Mouse (Mus musculus) retina, adult 2 months (tissue): ENCODE results near the gene Scarb2.

Source experiments
- DNase-seq: peaks from one replicate; pipeline ENCODE4 v3.0.0-alpha.2; 2012; ENCODE audit warnings: low read depth, low spot score

The Scarb2 gene

GRCm38 (mm10) chr5:92493423-92493822 lies 13.2 kb downstream of the Scarb2 start:
- no peak for DNase-seq

- DNase-seq: no peak
These were observed 15.9 kb downstream of the Scarb2 start for GRCm38 (mm10) chr5:92490779-92491178.

- DNase-seq: no peak
These were observed 16.3 kb downstream of the Scarb2 start for GRCm38 (mm10) chr5:92490304-92490703.

GRCm38 (mm10) chr5:92489503-92489902 lies 17.1 kb downstream of the Scarb2 start:
- no peak for DNase-seq

- no peak for DNase-seq
These were observed 17.7 kb downstream of the Scarb2 start for GRCm38 (mm10) chr5:92488961-92489360.

GRCm38 (mm10) chr5:92488408-92488807 lies 18.2 kb downstream of the Scarb2 start:
- DNase-seq: no peak

GRCm38 (mm10) chr5:92486758-92487157 lies 19.9 kb downstream of the Scarb2 start:
- no peak for DNase-seq

GRCm38 (mm10) chr5:92484880-92485279 lies 21.8 kb downstream of the Scarb2 start:
- DNase-seq: no peak

GRCm38 (mm10) chr5:92472863-92473262 lies 33.8 kb downstream of the Scarb2 start:
- DNase-seq: no peak

- no peak for DNase-seq
These were observed 35.1 kb downstream of the Scarb2 start for GRCm38 (mm10) chr5:92471531-92471930.

GRCm38 (mm10) chr5:92469201-92470130 lies 37.2 kb downstream of the Scarb2 start:
- no peak for DNase-seq

GRCm38 (mm10) chr5:92468234-92468633 lies 38.4 kb downstream of the Scarb2 start:
- no peak for DNase-seq

- no peak for DNase-seq
These were observed 39.4 kb downstream of the Scarb2 start for GRCm38 (mm10) chr5:92467102-92467766.

- no peak for DNase-seq
These were observed 41.1 kb downstream of the Scarb2 start for GRCm38 (mm10) chr5:92465511-92465910.

- peak; percentile 44 for DNase-seq
These were observed 45.3 kb downstream of the Scarb2 start for GRCm38 (mm10) chr5:92461321-92461720.

- no peak for DNase-seq
These were observed 47.9 kb downstream of the Scarb2 start for GRCm38 (mm10) chr5:92458726-92459125.

- DNase-seq: no peak
These were observed 49.2 kb downstream of the Scarb2 start for GRCm38 (mm10) chr5:92457410-92457809.

GRCm38 (mm10) chr5:92452876-92453275 lies 53.8 kb downstream of the Scarb2 start:
- DNase-seq: no peak

GRCm38 (mm10) chr5:92446736-92447135 lies 59.9 kb downstream of the Scarb2 start:
- DNase-seq: no peak

GRCm38 (mm10) chr5:92445016-92445415 lies 61.6 kb downstream of the Scarb2 start:
- DNase-seq: no peak

- DNase-seq: no peak
These were observed 63.7 kb downstream of the Scarb2 start for GRCm38 (mm10) chr5:92442914-92443313.

GRCm38 (mm10) chr5:92441494-92441893 lies 65.1 kb downstream of the Scarb2 start:
- no peak for DNase-seq

- DNase-seq: no peak
These were observed 68.1 kb downstream of the Scarb2 start for GRCm38 (mm10) chr5:92438540-92438939.
